Comparison of ENCODE assay signal across 11 mouse cellular contexts in genomic region chr8:94173848-94174403, GRCm38 (mm10). TPM values are rescaled to one million over a fixed set of nuclear protein-coding genes. Genes with fewer than 3 reads are reported as not detected.
A peak's percentile ranks its signal among the peaks of the same experiment; 100 is the strongest.
DNase-seq lines count a peak whose midpoint lies in the region; ATAC-seq and TF ChIP-seq lines count a peak whose summit lies in the region.
"Had no signal": no experiment of that assay in that cellular context is flagged by ENCODE, and none has a peak within 500 bp of the region (broad histone marks: within the 10 kb centered on the region; RNA-seq: fewer than 3 reads in every experiment).

No protein-coding gene starts in this region.

- 44% methylated on average over 11 of the region's 11 CpGs for WGBS in heart, embryonic 13.5 days
- 52% methylated on average over 11 of the region's 11 CpGs for WGBS in midbrain, postnatal 0 days
- 49% methylated on average over 11 of the region's 11 CpGs for WGBS in midbrain, embryonic 10.5 days
- WGBS in midbrain, embryonic 14.5 days = 45% methylated on average over 11 of the region's 11 CpGs

- peaks cover 100% of the 10 kb centered on the region for H3K27me3 ChIP-seq in heart, embryonic 13.5 days (replicated peaks)
- peaks cover 40% of the 10 kb centered on the region for H3K27me3 ChIP-seq in midbrain, postnatal 0 days (ENCODE audit: insufficient read depth, low read length)
- peaks cover 100% of the 10 kb centered on the region for H3K27me3 ChIP-seq in midbrain, embryonic 10.5 days (ENCODE audit: low read depth, poor library complexity, severe bottlenecking)
- peaks cover 84% of the 10 kb centered on the region for H3K27me3 ChIP-seq in midbrain, embryonic 14.5 days (ENCODE audit: control insufficient read depth, insufficient read depth, low read length)

- no peaks in the 10 kb centered on the region for H3K36me3 ChIP-seq in heart, embryonic 13.5 days
- H3K36me3 ChIP-seq in midbrain, postnatal 0 days (ENCODE audit: insufficient read depth, low read length) = no peaks in the 10 kb centered on the region
- no peaks in the 10 kb centered on the region for H3K36me3 ChIP-seq in midbrain, embryonic 10.5 days
- H3K36me3 ChIP-seq in midbrain, embryonic 14.5 days (ENCODE audit: control insufficient read depth, insufficient read depth, low read length) = no peaks in the 10 kb centered on the region

- H3K9me3 ChIP-seq in heart, embryonic 13.5 days = no peaks in the 10 kb centered on the region
- H3K9me3 ChIP-seq in midbrain, postnatal 0 days (ENCODE audit: low read length) = no peaks in the 10 kb centered on the region
- no peaks in the 10 kb centered on the region for H3K9me3 ChIP-seq in midbrain, embryonic 10.5 days (replicated peaks)
- H3K9me3 ChIP-seq in midbrain, embryonic 14.5 days (ENCODE audit: control insufficient read depth, low read length) = no peaks in the 10 kb centered on the region

- ATAC-seq in heart, embryonic 13.5 days (ENCODE audit: extremely low read depth, insufficient number of reproducible peaks, low FRiP score, low TSS enrichment) = no peak
- ATAC-seq in midbrain, postnatal 0 days (ENCODE audit: low FRiP score) = no peak
- no peak for ATAC-seq in midbrain, embryonic 14.5 days (ENCODE audit: low FRiP score, low TSS enrichment)

- peak overlapping the region; percentile 59 for H3K4me3 ChIP-seq in heart, embryonic 13.5 days
- no peak overlapping the region for H3K4me3 ChIP-seq in midbrain, postnatal 0 days (ENCODE audit: low read depth, low read length)
- no peak overlapping the region; the same call in 1 of the 2 replicates for H3K4me3 ChIP-seq in midbrain, embryonic 10.5 days
- no peak overlapping the region for H3K4me3 ChIP-seq in midbrain, embryonic 14.5 days (replicated peaks; ENCODE audit: low read depth, low read length)

- 0 out of 2 replicates have a peak overlapping the region, but pooled peaks have one; percentile 2 for H3K9ac ChIP-seq in heart, embryonic 13.5 days
- H3K9ac ChIP-seq in midbrain, postnatal 0 days (replicated peaks; ENCODE audit: low read length, poor library complexity, severe bottlenecking) = no peak overlapping the region
- no peak overlapping the region for H3K9ac ChIP-seq in midbrain, embryonic 14.5 days (replicated peaks; ENCODE audit: low read length)

- peaks cover 31% of the 10 kb centered on the region for H3K4me1 ChIP-seq in heart, embryonic 13.5 days
- no peaks in the 10 kb centered on the region for H3K4me1 ChIP-seq in midbrain, postnatal 0 days (ENCODE audit: insufficient read depth, low read length)
- peaks cover 28% of the 10 kb centered on the region for H3K4me1 ChIP-seq in midbrain, embryonic 10.5 days
- peaks cover 20% of the 10 kb centered on the region for H3K4me1 ChIP-seq in midbrain, embryonic 14.5 days (ENCODE audit: control insufficient read depth, insufficient read depth, low read length)

- H3K27ac ChIP-seq in heart, embryonic 13.5 days (replicated peaks) = no peak overlapping the region
- no peak overlapping the region for H3K27ac ChIP-seq in midbrain, postnatal 0 days (ENCODE audit: low read depth, low read length)
- H3K27ac ChIP-seq in midbrain, embryonic 10.5 days (replicated peaks) = no peak overlapping the region
- no peak overlapping the region for H3K27ac ChIP-seq in midbrain, embryonic 14.5 days (replicated peaks; ENCODE audit: low read depth, low read length)

- TF ChIP-seq CTCF in midbrain, postnatal 0 days (IDR thresholded peaks at IDR 0.05) = no peak

- H3K4me2 ChIP-seq in heart, embryonic 13.5 days = peak overlapping the region; percentile 97
- peak overlapping the region; percentile 84; the same call in 1 of the 2 replicates for H3K4me2 ChIP-seq in midbrain, postnatal 0 days (ENCODE audit: low read depth, low read length, poor library complexity, severe bottlenecking)
- no peak overlapping the region for H3K4me2 ChIP-seq in midbrain, embryonic 14.5 days (ENCODE audit: low read length)

- DNase-seq in heart, postnatal 4 days = no peak
- no peak for DNase-seq in midbrain, postnatal 0 days (ENCODE audit: low spot score)
- no peak for DNase-seq in midbrain, embryonic 10.5 days (ENCODE audit: low spot score)
- DNase-seq in liver = peak; percentile 42
- no peak for DNase-seq in urinary bladder, postnatal 14 days (ENCODE audit: low spot score)
- DNase-seq in midbrain, embryonic 14.5 days = no peak
- no peak for DNase-seq in ovary, postnatal 36 days (ENCODE audit: low spot score)

RNA-seq across cellular contexts. Expression of gene Mt2, which starts 1.5 kb away (rescaled TPM):
- 27.9 and 61.6 TPM in 2 replicates for polyA plus RNA-seq in heart, embryonic 13.5 days (2015; fragmentation: Nextera tagmentation; extraction: Ambion mirVana)
- 10 to 100 TPM; 35.5 to 37.4 TPM for total RNA-seq in heart, postnatal 4 days (2021)
- 57.7 and 131 TPM in 2 replicates for total RNA-seq in midbrain, postnatal 0 days (2014; rRNA removed)
- polyA plus RNA-seq in midbrain, postnatal 0 days (2015; fragmentation: Nextera tagmentation; extraction: Ambion mirVana) = 92.3 and 101 TPM in 2 replicates
- 32.3 and 55.8 TPM in 2 replicates for polyA plus RNA-seq in midbrain, embryonic 10.5 days (2016; fragmentation: Nextera tagmentation; extraction: Ambion mirVana)
- polyA plus RNA-seq in midbrain, embryonic 14.5 days (2014; fragmentation: Nextera tagmentation; extraction: Ambion mirVana) = 7.9 and 9.3 TPM in 2 replicates
- total RNA-seq: monocyte, adult 5-6 weeks had no signal

RNA-seq across cellular contexts. Expression of gene Mt1, which starts 5.0 kb away (rescaled TPM):
- polyA plus RNA-seq in heart, embryonic 13.5 days (2015; fragmentation: Nextera tagmentation; extraction: Ambion mirVana) = 230 and 374 TPM in 2 replicates
- 100 to 1,000 TPM; 168 to 174 TPM for total RNA-seq in heart, postnatal 4 days (2021)
- 460 and 504 TPM in 2 replicates for total RNA-seq in midbrain, postnatal 0 days (2014; rRNA removed)
- 387 and 420 TPM in 2 replicates for polyA plus RNA-seq in midbrain, postnatal 0 days (2015; fragmentation: Nextera tagmentation; extraction: Ambion mirVana)
- 131 and 201 TPM in 2 replicates for polyA plus RNA-seq in midbrain, embryonic 10.5 days (2016; fragmentation: Nextera tagmentation; extraction: Ambion mirVana)
- 34.9 and 38.4 TPM in 2 replicates for polyA plus RNA-seq in midbrain, embryonic 14.5 days (2014; fragmentation: Nextera tagmentation; extraction: Ambion mirVana)

RNA-seq across cellular contexts. Expression of gene Mt3, which starts 21.5 kb away (rescaled TPM):
- 36.5 and 47.5 TPM in 2 replicates for polyA plus RNA-seq in heart, embryonic 13.5 days (2015; fragmentation: Nextera tagmentation; extraction: Ambion mirVana)
- 10 to 100 TPM; 26.7 to 28.1 TPM for total RNA-seq in heart, postnatal 4 days (2021)
- 571 and 599 TPM in 2 replicates for total RNA-seq in midbrain, postnatal 0 days (2014; rRNA removed)
- 314 and 354 TPM in 2 replicates for polyA plus RNA-seq in midbrain, postnatal 0 days (2015; fragmentation: Nextera tagmentation; extraction: Ambion mirVana)
- 6.8 and 7.5 TPM in 2 replicates for polyA plus RNA-seq in midbrain, embryonic 10.5 days (2016; fragmentation: Nextera tagmentation; extraction: Ambion mirVana)
- 137 and 212 TPM in 2 replicates for polyA plus RNA-seq in midbrain, embryonic 14.5 days (2014; fragmentation: Nextera tagmentation; extraction: Ambion mirVana)
- total RNA-seq: monocyte, adult 5-6 weeks had no signal

RNA-seq across cellular contexts. Expression of gene Mt4, which starts 36.9 kb away (rescaled TPM):
- polyA plus RNA-seq in heart, embryonic 13.5 days (2015; fragmentation: Nextera tagmentation; extraction: Ambion mirVana) = not detected in 2 replicates
- not detected for total RNA-seq in heart, postnatal 4 days (2021)
- not detected in 2 replicates for total RNA-seq in midbrain, postnatal 0 days (2014; rRNA removed)
- polyA plus RNA-seq in midbrain, postnatal 0 days (2015; fragmentation: Nextera tagmentation; extraction: Ambion mirVana) = not detected in 2 replicates
- polyA plus RNA-seq in midbrain, embryonic 10.5 days (2016; fragmentation: Nextera tagmentation; extraction: Ambion mirVana) = not detected in 2 replicates
- polyA plus RNA-seq in midbrain, embryonic 14.5 days (2014; fragmentation: Nextera tagmentation; extraction: Ambion mirVana) = not detected in 2 replicates
- total RNA-seq: gastrocnemius, postnatal 10 days; left cerebral cortex, postnatal 10 days; monocyte, adult 5-6 weeks had no signal

RNA-seq across cellular contexts. Expression of gene Nup93, which starts 40.4 kb away (rescaled TPM):
- 58.0 and 65.9 TPM in 2 replicates for polyA plus RNA-seq in heart, embryonic 13.5 days (2015; fragmentation: Nextera tagmentation; extraction: Ambion mirVana)
- 10 to 100 TPM; 45.1 to 52.7 TPM for total RNA-seq in heart, postnatal 4 days (2021)
- total RNA-seq in midbrain, postnatal 0 days (2014; rRNA removed) = 47.9 and 65.3 TPM in 2 replicates
- 38.4 and 39.9 TPM in 2 replicates for polyA plus RNA-seq in midbrain, postnatal 0 days (2015; fragmentation: Nextera tagmentation; extraction: Ambion mirVana)
- 133 and 142 TPM in 2 replicates for polyA plus RNA-seq in midbrain, embryonic 10.5 days (2016; fragmentation: Nextera tagmentation; extraction: Ambion mirVana)
- polyA plus RNA-seq in midbrain, embryonic 14.5 days (2014; fragmentation: Nextera tagmentation; extraction: Ambion mirVana) = 58.5 and 75.4 TPM in 2 replicates
